Mouse (Mus musculus) forebrain, embryonic 14.5 days (tissue): Measurements from ENCODE around the gene Mroh2a. TPM values are rescaled to one million over a fixed set of nuclear protein-coding genes. Genes with fewer than 3 reads are reported as not detected.

Source experiments
- ATAC-seq: fragments of 200-750 bp; cut with Nextera tagmentation; 2 replicates; pipeline ENCODE4 v1.8.0; 2017; ENCODE audit warnings: mild to moderate bottlenecking, moderate library complexity
- DNase-seq: peaks from one replicate; pipeline ENCODE4 v3.0.0-alpha.2; 2015; ENCODE audit warnings: low spot score
- H3K27ac ChIP-seq: fragments of 300-500 bp; sonication (generic); 2 replicates; pipeline ENCODE4 v1.5.1; 2014; ENCODE audit warnings: low read depth, mild to moderate bottlenecking, control low read depth, low read length, moderate library complexity
- H3K27me3 ChIP-seq: fragments of 300-500 bp; sonication (generic); replicated peaks from 2 replicates; pipeline ENCODE4 v1.6.1; 2014; ENCODE audit warnings: low read length, control low read depth, mixed read lengths; ENCODE audit not compliant: control insufficient read depth, insufficient read depth
- H3K36me3 ChIP-seq: fragments of 300-500 bp; sonication (generic); 2 replicates; pipeline ENCODE4 v1.6.1; 2014; ENCODE audit warnings: low read length, control low read depth; ENCODE audit not compliant: control insufficient read depth, insufficient read depth
- H3K4me1 ChIP-seq: fragments of 300-500 bp; sonication (generic); 2 replicates; pipeline ENCODE4 v1.6.1; 2014; ENCODE audit warnings: antibody characterized with exemption, low read length, control low read depth; ENCODE audit not compliant: control insufficient read depth, insufficient read depth
- H3K4me2 ChIP-seq: fragments of 300-500 bp; sonication (generic); 2 replicates; pipeline ENCODE4 v1.6.1; 2014; ENCODE audit warnings: mild to moderate bottlenecking, control low read depth, low read length
- H3K4me3 ChIP-seq: fragments of 300-500 bp; sonication (generic); 2 replicates; pipeline ENCODE4 v1.5.1; 2014; ENCODE audit warnings: low read depth, low read length, control low read depth
- H3K9ac ChIP-seq: fragments of 300-500 bp; sonication (generic); 2 replicates; pipeline ENCODE4 v1.6.1; 2014; ENCODE audit warnings: mild to moderate bottlenecking, low read length, control low read depth, moderate library complexity
- H3K9me3 ChIP-seq: fragments of 300-500 bp; sonication (generic); replicated peaks from 2 replicates; pipeline ENCODE4 v1.6.1; 2016; ENCODE audit warnings: low read length, control low read depth, mixed read lengths; ENCODE audit not compliant: control insufficient read depth
- WGBS: fragments of 180-500 bp; shearing (Covaris S2); extraction: QIAGEN DNeasy Blood & Tissue Kit; methylation state at CpG from one replicate; pipeline ENCODE4 v1.1.7; 2014; 5-methylcytosine and 5-hydroxymethylcytosine counted together
- polyA plus RNA-seq: library from polyadenylated mRNA; unstranded; fragments of >200 nt; fragmentation: Nextera tagmentation; extraction: Ambion mirVana; gene quantifications from 2 replicates; pipeline ENCODE4 v1.2.1, GENCODE M21; 2014

The Mroh2a gene
- polyA plus RNA-seq, 1 experiment from 2014 or later, result 1.7 TPM

GRCm38 (mm10) chr1:88230981-88231802 is 4.4 kb downstream of the Mroh2a start:
- DNase-seq (no peak), ATAC-seq (no peak)
- Histone ChIP-seq H3K27me3 (no peaks in the 10 kb centered on the region), H3K4me1 (no peaks in the 10 kb centered on the region), H3K9ac (no peak overlapping the region), H3K4me2 (no peak overlapping the region), H3K27ac (no peak overlapping the region), H3K36me3 (no peaks in the 10 kb centered on the region), H3K4me3 (no peak overlapping the region), H3K9me3 (peaks cover 99% of the 10 kb centered on the region)
- WGBS, result 75% methylated on average over 6 of the region's 6 CpGs

- H3K4me2 ChIP-seq, result no peak overlapping the region
- no peaks in the 10 kb centered on the region for H3K4me1 ChIP-seq
- DNase-seq, result no peak
- H3K27ac ChIP-seq, result no peak overlapping the region
- 67% methylated on average over 7 of the region's 7 CpGs for WGBS
- no peaks in the 10 kb centered on the region for H3K27me3 ChIP-seq
- H3K4me3 ChIP-seq, result no peak overlapping the region
- no peaks in the 10 kb centered on the region for H3K36me3 ChIP-seq
- H3K9ac ChIP-seq, result no peak overlapping the region
- peaks cover 95% of the 10 kb centered on the region for H3K9me3 ChIP-seq
- no peak for ATAC-seq
These were observed 5.2 kb downstream of the Mroh2a start for GRCm38 (mm10) chr1:88231803-88232499.

GRCm38 (mm10) chr1:88232664-88233380 is 6.0 kb downstream of the Mroh2a start:
- Histone ChIP-seq H3K36me3 (no peaks in the 10 kb centered on the region), H3K4me1 (no peaks in the 10 kb centered on the region), H3K9ac (no peak overlapping the region), H3K27ac (no peak overlapping the region), H3K4me3 (no peak overlapping the region), H3K27me3 (no peaks in the 10 kb centered on the region), H3K4me2 (no peak overlapping the region), H3K9me3 (peaks cover 95% of the 10 kb centered on the region)
- DNase-seq (no peak), ATAC-seq (no peak)
- 54% methylated on average over 3 of the region's 3 CpGs for WGBS

- Histone ChIP-seq H3K9ac (no peak overlapping the region), H3K4me1 (no peaks in the 10 kb centered on the region), H3K4me2 (no peak overlapping the region), H3K4me3 (no peak overlapping the region), H3K27me3 (no peaks in the 10 kb centered on the region), H3K36me3 (no peaks in the 10 kb centered on the region), H3K9me3 (peaks cover 95% of the 10 kb centered on the region), H3K27ac (no peak overlapping the region)
- 68% methylated on average over 14 of the region's 14 CpGs for WGBS
- DNase-seq, result no peak
- no peak for ATAC-seq
These were observed 6.8 kb downstream of the Mroh2a start for GRCm38 (mm10) chr1:88233421-88234247.

GRCm38 (mm10) chr1:88234248-88234610 is 7.4 kb downstream of the Mroh2a start:
- no peak for DNase-seq
- WGBS, result 66% methylated on average over 4 of the region's 4 CpGs

GRCm38 (mm10) chr1:88234646-88235045 is 7.9 kb downstream of the Mroh2a start:
- Histone ChIP-seq H3K4me2 (no peak overlapping the region), H3K27me3 (no peaks in the 10 kb centered on the region), H3K9me3 (peaks cover 96% of the 10 kb centered on the region), H3K4me1 (no peaks in the 10 kb centered on the region), H3K36me3 (no peaks in the 10 kb centered on the region), H3K9ac (no peak overlapping the region), H3K27ac (no peak overlapping the region), H3K4me3 (no peak overlapping the region)
- DNase-seq, result no peak
- WGBS, result 43% methylated on average over 5 of the region's 5 CpGs
- ATAC-seq, result no peak

More at GRCm38 (mm10) chr1:88234248-88234610, 7.4 kb downstream of the Mroh2a start:
- no peak overlapping the region for H3K9ac ChIP-seq
- H3K4me1 ChIP-seq, result no peaks in the 10 kb centered on the region
- no peaks in the 10 kb centered on the region for H3K27me3 ChIP-seq
- H3K9me3 ChIP-seq, result peaks cover 96% of the 10 kb centered on the region
- no peaks in the 10 kb centered on the region for H3K36me3 ChIP-seq
- ATAC-seq, result no peak
- H3K4me2 ChIP-seq, result no peak overlapping the region
- no peak overlapping the region for H3K27ac ChIP-seq
- no peak overlapping the region for H3K4me3 ChIP-seq

- H3K27me3 ChIP-seq, result no peaks in the 10 kb centered on the region
- no peaks in the 10 kb centered on the region for H3K4me1 ChIP-seq
- no peak overlapping the region for H3K27ac ChIP-seq
- ATAC-seq, result no peak
- no peaks in the 10 kb centered on the region for H3K36me3 ChIP-seq
- no peak overlapping the region for H3K9ac ChIP-seq
- H3K4me2 ChIP-seq, result no peak overlapping the region
- WGBS, result 63% methylated on average over 11 of the region's 11 CpGs
- H3K4me3 ChIP-seq, result no peak overlapping the region
- no peak for DNase-seq
- H3K9me3 ChIP-seq, result peaks cover 96% of the 10 kb centered on the region
These were observed 8.5 kb downstream of the Mroh2a start for GRCm38 (mm10) chr1:88235046-88235893.
